Mouse (Mus musculus) gonadal fat pad, adult 2 months (tissue): Measurements from ENCODE around the gene Pop5. TPM values are rescaled to one million over a fixed set of nuclear protein-coding genes. Genes with fewer than 3 reads are reported as not detected.

ENCODE experiments used
- polyA plus RNA-seq: library from polyadenylated mRNA; depleted of rRNA; stranded (reverse); fragments of >200 nt; gene quantifications from 2 replicates; pipeline ENCODE4 v1.2.3, GENCODE M21; 2012; rRNA removed

Pop5 gene
- polyA plus RNA-seq, 1 experiment, result 125 TPM

Other genes starting within 250 kb of the Pop5 start
- 55.5 and 57.5 TPM in 2 replicates for gene Sppl3, start 224.7 kb upstream of the Pop5 start, polyA plus RNA-seq
- gene Gm10401, start 137.5 kb upstream of the Pop5 start, polyA plus RNA-seq, result 0.30 TPM in 1 of 2 replicates, not detected in the other
- 107 and 151 TPM in 2 replicates for gene Acads, start 116.5 kb upstream of the Pop5 start, polyA plus RNA-seq
- 78.3 and 91.3 TPM in 2 replicates for gene Unc119b, start 100.9 kb upstream of the Pop5 start, polyA plus RNA-seq
- 138 and 166 TPM in 2 replicates for gene Mlec, start 77.7 kb upstream of the Pop5 start, polyA plus RNA-seq
- gene Cabp1, start 41.5 kb upstream of the Pop5 start, polyA plus RNA-seq, result 2.4 and 3.3 TPM in 2 replicates
- gene Rnf10, start 37.1 kb downstream of the Pop5 start, polyA plus RNA-seq, result 162 and 183 TPM in 2 replicates
- gene Coq5, start 43.8 kb downstream of the Pop5 start, polyA plus RNA-seq, result 15.4 and 15.5 TPM in 2 replicates
- gene Dynll1, start 65.2 kb downstream of the Pop5 start, polyA plus RNA-seq, result 125 and 204 TPM in 2 replicates
- 40.3 and 55.6 TPM in 2 replicates for gene Srsf9, start 91.3 kb downstream of the Pop5 start, polyA plus RNA-seq
- 12.4 and 14.3 TPM in 2 replicates for gene Gatc, start 105.3 kb downstream of the Pop5 start, polyA plus RNA-seq
- gene Triap1, start 105.4 kb downstream of the Pop5 start, polyA plus RNA-seq, result 19.1 and 28.7 TPM in 2 replicates
- 1,933 and 1,974 TPM in 2 replicates for gene Cox6a1, start 113.1 kb downstream of the Pop5 start, polyA plus RNA-seq
- gene Msi1, start 193.8 kb downstream of the Pop5 start, polyA plus RNA-seq, result 1.5 and 2.2 TPM in 2 replicates
- gene Pla2g1b, start 230.4 kb downstream of the Pop5 start, polyA plus RNA-seq, result 0.29 and 0.42 TPM in 2 replicates
- 44.3 and 51.1 TPM in 2 replicates for gene Sirt4, start 248.9 kb downstream of the Pop5 start, polyA plus RNA-seq